Mouse (Mus musculus): ENCODE results near the gene Akap8l. TPM values are rescaled to one million over a fixed set of nuclear protein-coding genes. Genes with fewer than 3 reads are reported as not detected.

The Akap8l gene
- polyA plus RNA-seq, 1 experiment from 2014 or later = 84.7 TPM

- no peaks in the 10 kb centered on the region for H3K27me3 ChIP-seq (ENCODE audit: insufficient read depth, poor library complexity, severe bottlenecking)
- peaks cover 5% of the 10 kb centered on the region; the same call in 1 of the 2 replicates for H3K4me1 ChIP-seq
- H3K4me3 ChIP-seq = no peak overlapping the region
- H3K9me3 ChIP-seq = no peaks in the 10 kb centered on the region
- H3K36me3 ChIP-seq = peaks cover 69% of the 10 kb centered on the region
- DNase-seq (ENCODE audit: low spot score) = no peak
- H3K27ac ChIP-seq = no peak overlapping the region
These were observed 22.9 kb downstream of the Akap8l start for GRCm38 (mm10) chr17:32327501-32327900.

- Histone ChIP-seq H3K4me3 (0 out of 2 replicates have a peak overlapping the region, but pooled peaks have one; percentile 78), H3K4me1 (peaks cover 21% of the 10 kb centered on the region), H3K27me3 (ENCODE audit: insufficient read depth, poor library complexity, severe bottlenecking) (no peaks in the 10 kb centered on the region), H3K27ac (no peak overlapping the region), H3K36me3 (peaks cover 44% of the 10 kb centered on the region), H3K9me3 (no peaks in the 10 kb centered on the region)
- WGBS = 93% methylated on average over 1 of the region's 1 CpGs
- no peak for DNase-seq (ENCODE audit: low spot score)
These were observed 27.6 kb downstream of the Akap8l start for GRCm38 (mm10) chr17:32322809-32323208.

- Histone ChIP-seq H3K9me3 (no peaks in the 10 kb centered on the region), H3K4me1 (peaks cover 21% of the 10 kb centered on the region), H3K4me3 (peak overlapping the region; percentile 78), H3K27ac (peak overlapping the region; percentile 95), H3K36me3 (peaks cover 45% of the 10 kb centered on the region), H3K27me3 (ENCODE audit: insufficient read depth, poor library complexity, severe bottlenecking) (no peaks in the 10 kb centered on the region)
- WGBS = 20% methylated on average over 6 of the region's 6 CpGs
- DNase-seq (ENCODE audit: low spot score) = no peak
These were observed 28.6 kb downstream of the Akap8l start for GRCm38 (mm10) chr17:32321836-32322235.

GRCm38 (mm10) chr17:32321390-32321734, 29.0 kb downstream of the Akap8l start:
- no peaks in the 10 kb centered on the region for H3K9me3 ChIP-seq
- H3K36me3 ChIP-seq = peaks cover 45% of the 10 kb centered on the region
- peaks cover 21% of the 10 kb centered on the region for H3K4me1 ChIP-seq
- H3K27me3 ChIP-seq (ENCODE audit: insufficient read depth, poor library complexity, severe bottlenecking) = no peaks in the 10 kb centered on the region
- 0% methylated on average over 23 of the region's 23 CpGs for WGBS
- DNase-seq (ENCODE audit: low spot score) = no peak
- peak overlapping the region; percentile 95 for H3K27ac ChIP-seq
- peak overlapping the region; percentile 78 for H3K4me3 ChIP-seq

GRCm38 (mm10) chr17:32320597-32321389, 29.6 kb downstream of the Akap8l start, which contains the start of gene Akap8:
TSS of gene Akap8 (minus strand) at chr17:32321238.
- Histone ChIP-seq H3K9me3 (no peaks in the 10 kb centered on the region), H3K36me3 (peaks cover 45% of the 10 kb centered on the region), H3K27ac (peak within 1 kb of the TSS; percentile 95), H3K27me3 (ENCODE audit: insufficient read depth, poor library complexity, severe bottlenecking) (no peaks in the 10 kb centered on the region), H3K4me3 (peak within 1 kb of the TSS; percentile 78), H3K4me1 (peaks cover 21% of the 10 kb centered on the region)
- WGBS = under 1% methylated on average over 83 of the region's 83 CpGs
- DNase-seq (ENCODE audit: low spot score) = peak; percentile 100

GRCm38 (mm10) chr17:32319950-32320349, 30.5 kb downstream of the Akap8l start:
- WGBS = 0% methylated on average over 7 of the region's 7 CpGs
- Histone ChIP-seq H3K4me1 (peaks cover 21% of the 10 kb centered on the region), H3K27ac (peak overlapping the region; percentile 95), H3K27me3 (ENCODE audit: insufficient read depth, poor library complexity, severe bottlenecking) (no peaks in the 10 kb centered on the region), H3K36me3 (peaks cover 48% of the 10 kb centered on the region), H3K9me3 (no peaks in the 10 kb centered on the region), H3K4me3 (peak overlapping the region; percentile 78)
- DNase-seq (ENCODE audit: low spot score) = no peak

GRCm38 (mm10) chr17:32317708-32318107, 32.7 kb downstream of the Akap8l start:
- Histone ChIP-seq H3K27me3 (ENCODE audit: insufficient read depth, poor library complexity, severe bottlenecking) (no peaks in the 10 kb centered on the region), H3K4me3 (no peak overlapping the region), H3K27ac (no peak overlapping the region), H3K36me3 (peaks cover 60% of the 10 kb centered on the region), H3K4me1 (peaks cover 18% of the 10 kb centered on the region), H3K9me3 (no peaks in the 10 kb centered on the region)
- DNase-seq (ENCODE audit: low spot score) = no peak
- WGBS = 86% methylated on average over 3 of the region's 3 CpGs

GRCm38 (mm10) chr17:32317032-32317431, 33.4 kb downstream of the Akap8l start:
- Histone ChIP-seq H3K27me3 (ENCODE audit: insufficient read depth, poor library complexity, severe bottlenecking) (no peaks in the 10 kb centered on the region), H3K4me1 (peaks cover 11% of the 10 kb centered on the region), H3K36me3 (peaks cover 67% of the 10 kb centered on the region), H3K27ac (no peak overlapping the region), H3K4me3 (no peak overlapping the region), H3K9me3 (no peaks in the 10 kb centered on the region)
- 96% methylated on average over 8 of the region's 8 CpGs for WGBS
- no peak for DNase-seq (ENCODE audit: low spot score)

- Histone ChIP-seq H3K9me3 (no peaks in the 10 kb centered on the region), H3K27ac (no peak overlapping the region), H3K27me3 (ENCODE audit: insufficient read depth, poor library complexity, severe bottlenecking) (no peaks in the 10 kb centered on the region), H3K4me3 (no peak overlapping the region), H3K4me1 (peaks cover 6% of the 10 kb centered on the region), H3K36me3 (peaks cover 81% of the 10 kb centered on the region)
- no peak for DNase-seq (ENCODE audit: low spot score)
- 92% methylated on average over 5 of the region's 5 CpGs for WGBS
These were observed 34.8 kb downstream of the Akap8l start for GRCm38 (mm10) chr17:32315560-32315959.

- Histone ChIP-seq H3K27me3 (ENCODE audit: insufficient read depth, poor library complexity, severe bottlenecking) (no peaks in the 10 kb centered on the region), H3K4me1 (peaks cover under 1% of the 10 kb centered on the region), H3K4me3 (no peak overlapping the region), H3K9me3 (no peaks in the 10 kb centered on the region), H3K36me3 (peaks cover 98% of the 10 kb centered on the region), H3K27ac (no peak overlapping the region)
- no peak for DNase-seq (ENCODE audit: low spot score)
- WGBS = 78% methylated on average over 5 of the region's 5 CpGs
These were observed 36.5 kb downstream of the Akap8l start for GRCm38 (mm10) chr17:32313892-32314291.

- WGBS = 97% methylated on average over 8 of the region's 8 CpGs
- Histone ChIP-seq H3K27me3 (ENCODE audit: insufficient read depth, poor library complexity, severe bottlenecking) (no peaks in the 10 kb centered on the region), H3K4me3 (no peak overlapping the region), H3K9me3 (no peaks in the 10 kb centered on the region), H3K4me1 (no peaks in the 10 kb centered on the region), H3K27ac (no peak overlapping the region), H3K36me3 (peaks cover 100% of the 10 kb centered on the region)
- no peak for DNase-seq (ENCODE audit: low spot score)
These were observed 37.6 kb downstream of the Akap8l start for GRCm38 (mm10) chr17:32312801-32313200.

GRCm38 (mm10) chr17:32307963-32308362, 42.4 kb downstream of the Akap8l start:
- Histone ChIP-seq H3K4me3 (no peak overlapping the region), H3K36me3 (peaks cover 99% of the 10 kb centered on the region)

GRCm38 (mm10) chr17:32298125-32298524, 52.3 kb downstream of the Akap8l start:
- Histone ChIP-seq H3K27me3 (ENCODE audit: insufficient read depth, poor library complexity, severe bottlenecking) (no peaks in the 10 kb centered on the region), H3K4me1 (no peaks in the 10 kb centered on the region), H3K4me3 (no peak overlapping the region), H3K36me3 (peaks cover 5% of the 10 kb centered on the region; the same call in 1 of the 2 replicates), H3K27ac (no peak overlapping the region), H3K9me3 (no peaks in the 10 kb centered on the region)
- DNase-seq (ENCODE audit: low spot score) = no peak
- 82% methylated on average over 1 of the region's 1 CpGs for WGBS

More at GRCm38 (mm10) chr17:32307963-32308362, 42.4 kb downstream of the Akap8l start:
- H3K9me3 ChIP-seq = no peaks in the 10 kb centered on the region
- DNase-seq (ENCODE audit: low spot score) = no peak
- H3K27me3 ChIP-seq (ENCODE audit: insufficient read depth, poor library complexity, severe bottlenecking) = no peaks in the 10 kb centered on the region
- H3K4me1 ChIP-seq = no peaks in the 10 kb centered on the region
- no peak overlapping the region for H3K27ac ChIP-seq
- WGBS = 93% methylated on average over 4 of the region's 4 CpGs

Data from heart, embryonic 10.5 days (tissue).